Mouse (Mus musculus) erythroblast, adult 5-6 weeks (primary cell): ENCODE measurements around the gene Duox1. TPM values are rescaled to one million over a fixed set of nuclear protein-coding genes. Genes with fewer than 3 reads are reported as not detected.
A peak's percentile ranks its signal among the peaks of the same experiment; 100 is the strongest.

Experiments
- ATAC-seq: replicated peaks from 2 replicates; pipeline ENCODE4 v1.8.0; 2016; ENCODE audit warnings: moderate number of reproducible peaks, mild to moderate bottlenecking, moderate TSS enrichment, inconsistent platforms; ENCODE audit not compliant: poor library complexity, low FRiP score, severe bottlenecking
- total RNA-seq, 2 experiments: library from RNA; stranded (forward) in 1 of 2; stranded (reverse) in 1 of 2; fragments of 150-400 nt in 1 of 2; fragments of 200-764, 138-1000 nt in 1 of 2; gene quantifications; 2 replicates each; pipeline versions ENCODE4 v1.2.3 to v1.2.4; 2015 to 2017; ENCODE audit warnings: low replicate concordance in 2 of 2

Duox1 gene
- total RNA-seq (2015; ENCODE audit: low replicate concordance) (not detected in 2 replicates), total RNA-seq (2017; ENCODE audit: low replicate concordance) (0.14 TPM in 1 of 2 replicates, not detected in the other)

DNA sequence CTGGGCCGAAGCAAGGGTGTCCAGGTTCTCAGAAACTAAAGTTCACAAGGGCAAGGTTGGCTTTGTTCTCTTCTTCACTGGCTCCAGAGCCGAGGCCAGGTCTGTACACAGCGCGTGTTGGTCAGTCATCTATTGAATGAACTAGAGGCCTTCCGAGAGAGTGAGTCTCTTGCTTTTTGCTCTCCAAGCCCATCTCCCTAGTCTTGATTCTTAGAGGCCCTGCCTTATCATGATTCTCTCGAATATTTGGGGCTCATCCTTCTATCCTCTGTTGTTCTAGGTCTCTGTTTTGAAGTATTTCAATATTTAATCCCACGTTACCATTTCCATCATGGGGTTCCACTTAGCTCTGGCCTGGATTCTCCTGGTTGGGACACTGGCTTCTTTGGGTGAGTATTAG is at the start of gene Duox1:
Gene Duox1 (plus strand): TSS at position 301 of the 400 bp plus-strand sequence.
- no peak for ATAC-seq

DNA sequence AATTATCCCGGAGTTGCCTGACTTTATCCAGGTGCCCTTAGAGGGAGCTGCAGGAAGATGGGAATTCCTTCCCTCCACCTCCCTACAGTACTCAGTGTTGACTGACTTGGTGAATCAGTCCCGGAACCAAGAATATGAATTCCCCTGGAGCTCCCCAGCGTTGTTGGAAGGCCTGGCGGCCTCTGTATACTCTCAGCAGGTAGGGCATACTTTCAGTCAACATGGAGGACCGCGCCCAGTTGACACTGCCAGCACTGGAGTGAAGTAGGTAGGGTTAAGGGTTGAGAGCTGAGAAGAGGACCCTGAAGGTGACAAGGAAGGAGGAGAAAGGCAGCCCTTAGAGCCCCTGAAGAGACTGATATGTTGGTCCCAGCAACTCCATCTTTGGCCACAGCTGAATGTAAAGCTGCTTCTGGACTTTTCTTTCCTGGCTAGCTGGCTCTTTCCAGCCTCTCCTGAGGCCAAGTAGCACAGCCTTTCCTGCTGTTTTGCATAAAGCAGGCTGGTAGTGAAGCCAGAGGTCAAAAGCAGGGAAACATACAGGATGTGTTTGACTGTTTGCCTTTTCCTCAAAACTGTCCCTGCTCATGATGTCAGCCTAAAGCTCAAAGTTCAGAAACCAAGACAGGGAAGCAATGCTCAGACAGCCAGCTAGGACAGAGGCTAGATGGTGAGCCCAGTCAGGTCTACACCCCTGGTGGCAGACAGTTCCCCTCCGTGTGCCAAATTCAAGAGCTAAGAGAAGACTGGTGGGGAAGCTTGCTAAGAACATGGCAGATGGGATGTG is 48.9 kb upstream of the Duox1 start:
- no peak for ATAC-seq

DNA sequence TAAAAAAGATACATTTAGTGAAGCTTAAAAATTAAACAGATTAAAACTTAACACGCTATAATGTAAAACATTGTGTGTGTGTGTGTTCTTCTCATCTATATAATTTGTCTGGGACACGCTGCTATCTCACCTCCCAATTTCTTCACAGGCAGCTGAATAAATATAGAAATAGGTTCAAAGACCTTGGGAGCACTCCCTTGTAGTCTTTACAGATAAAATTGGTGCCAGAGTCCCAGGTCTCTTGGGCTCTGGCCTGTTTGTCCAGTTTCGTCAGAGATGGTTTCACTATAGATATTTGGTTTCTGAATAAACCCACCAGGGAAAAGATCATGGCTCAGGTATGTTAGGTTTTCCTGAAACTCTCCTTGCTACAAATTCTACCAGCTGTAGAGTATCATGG is 36.7 kb upstream of the Duox1 start:
- ATAC-seq, result no peak

DNA sequence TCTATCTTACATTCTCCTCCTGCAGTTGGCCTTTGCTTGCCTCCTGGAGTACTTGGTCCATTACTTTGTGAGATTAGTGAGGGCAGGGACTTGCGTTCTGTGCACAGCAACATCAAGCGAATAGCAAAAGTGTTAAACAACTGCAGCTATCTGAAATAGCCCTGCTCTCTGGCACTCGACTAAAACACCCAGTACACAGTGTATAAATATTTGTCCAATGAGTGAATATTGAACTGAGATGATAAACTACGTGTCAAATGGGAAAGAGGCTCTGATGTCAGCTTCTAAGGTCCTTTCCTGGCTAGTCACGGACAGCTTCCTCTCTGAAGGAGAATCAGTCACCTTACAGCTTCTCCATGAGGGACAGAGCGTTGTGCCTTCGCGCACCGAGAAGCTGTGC is 31.4 kb upstream of the Duox1 start:
- ATAC-seq, result no peak

DNA sequence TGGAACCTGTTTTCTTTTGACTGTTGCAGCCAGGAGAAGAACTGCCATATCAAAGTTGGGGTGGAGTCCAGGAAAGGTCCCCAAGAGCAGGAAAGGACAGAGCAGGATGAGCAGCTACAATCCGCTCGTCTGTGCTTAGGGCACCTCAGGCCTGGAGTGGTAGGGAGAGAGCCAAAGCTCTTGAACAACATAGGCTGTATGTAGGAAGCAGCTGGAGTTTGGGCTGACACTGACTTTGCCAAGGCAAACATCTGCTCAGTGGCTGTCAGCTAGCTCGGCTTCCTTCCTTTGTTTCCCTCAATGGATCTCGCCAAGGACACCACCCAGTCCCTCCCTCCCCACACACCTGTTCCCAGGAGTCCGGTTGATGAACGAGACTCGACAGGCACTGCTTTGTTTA is 29.3 kb upstream of the Duox1 start:
- ATAC-seq, result no peak

DNA sequence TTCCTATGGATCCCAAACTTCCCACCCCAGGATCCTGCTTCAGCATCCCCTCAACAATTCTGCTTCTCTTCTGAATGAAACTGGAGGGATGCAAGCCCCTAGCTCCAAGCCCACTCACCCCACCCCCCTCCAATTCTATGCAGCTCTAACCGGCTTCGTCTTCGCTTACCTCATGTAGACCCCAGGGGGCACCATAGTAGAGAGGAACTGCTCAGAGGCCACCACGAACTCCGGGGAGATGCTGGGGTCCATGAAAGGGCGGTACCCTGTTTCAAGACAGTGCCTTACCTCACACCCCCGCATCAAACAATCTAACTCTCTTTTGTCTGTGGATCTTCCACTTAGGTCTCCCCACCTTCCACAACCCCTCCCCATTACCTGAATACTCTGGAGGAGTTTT is 20.6 kb upstream of the Duox1 start:
- no peak for ATAC-seq

DNA sequence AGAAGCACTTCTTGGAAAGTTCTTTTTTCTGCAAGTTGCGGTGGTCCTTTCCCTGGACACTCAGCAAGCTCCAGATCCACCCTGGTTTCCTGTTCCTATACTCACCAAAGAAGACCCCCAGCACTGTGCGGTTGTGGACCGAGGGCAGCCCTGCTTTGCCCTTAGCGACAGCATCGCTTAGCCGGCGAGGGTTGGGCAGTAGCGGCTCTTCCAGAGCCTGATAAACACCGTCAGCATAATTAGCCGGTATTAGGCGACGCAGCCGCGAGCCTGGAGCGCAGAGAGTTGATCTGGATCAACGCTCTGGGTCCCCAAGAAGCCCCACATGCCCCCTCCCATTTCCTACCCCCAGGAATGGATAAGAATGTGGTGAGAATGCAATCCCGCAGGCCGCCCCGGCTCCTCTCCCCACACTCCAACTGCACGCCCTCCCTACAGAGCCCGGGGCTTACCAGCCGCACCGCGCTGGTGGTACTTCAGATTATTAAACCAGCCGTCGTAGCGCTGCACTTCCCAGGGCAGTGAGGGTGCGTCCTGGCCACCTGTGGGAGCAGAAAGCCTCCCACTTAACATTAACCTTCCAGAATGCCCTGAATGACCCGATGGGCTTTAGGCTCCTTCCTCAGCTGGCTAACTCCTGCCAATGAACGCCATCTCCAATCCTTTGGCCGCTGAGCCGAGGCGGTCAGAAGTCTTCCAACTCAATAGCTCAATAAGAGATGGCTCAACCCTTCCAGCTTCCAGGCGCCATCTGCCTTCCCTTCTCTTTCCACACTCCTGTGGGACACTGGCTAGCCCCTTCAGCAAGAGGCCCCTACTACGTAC is 18.0 kb upstream of the Duox1 start:
- no peak for ATAC-seq

DNA sequence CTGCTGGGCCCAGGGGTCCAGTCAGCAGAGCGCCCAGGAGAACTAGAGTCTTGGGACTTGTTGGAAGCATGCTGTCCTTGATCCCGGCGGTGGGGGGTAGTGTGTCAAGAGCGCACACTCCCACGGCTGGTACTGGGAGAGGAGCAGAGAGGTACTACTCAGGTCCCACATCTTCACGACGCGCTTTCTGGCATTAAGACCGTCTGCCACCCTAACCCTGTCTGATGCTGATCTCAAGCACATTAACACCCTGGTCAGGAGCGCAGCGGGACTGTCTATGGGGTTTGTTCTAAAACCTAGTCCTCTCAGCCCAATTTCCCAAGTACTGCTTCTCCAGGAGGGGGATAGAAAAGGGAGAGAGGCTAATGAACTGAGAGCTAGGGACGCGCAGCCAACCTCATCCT is 17.4 kb upstream of the Duox1 start, which contains the start of gene Duox2:
Gene Duox2 (minus strand): TSS at position 354 of the 404 bp plus-strand sequence.
- no peak for ATAC-seq

DNA sequence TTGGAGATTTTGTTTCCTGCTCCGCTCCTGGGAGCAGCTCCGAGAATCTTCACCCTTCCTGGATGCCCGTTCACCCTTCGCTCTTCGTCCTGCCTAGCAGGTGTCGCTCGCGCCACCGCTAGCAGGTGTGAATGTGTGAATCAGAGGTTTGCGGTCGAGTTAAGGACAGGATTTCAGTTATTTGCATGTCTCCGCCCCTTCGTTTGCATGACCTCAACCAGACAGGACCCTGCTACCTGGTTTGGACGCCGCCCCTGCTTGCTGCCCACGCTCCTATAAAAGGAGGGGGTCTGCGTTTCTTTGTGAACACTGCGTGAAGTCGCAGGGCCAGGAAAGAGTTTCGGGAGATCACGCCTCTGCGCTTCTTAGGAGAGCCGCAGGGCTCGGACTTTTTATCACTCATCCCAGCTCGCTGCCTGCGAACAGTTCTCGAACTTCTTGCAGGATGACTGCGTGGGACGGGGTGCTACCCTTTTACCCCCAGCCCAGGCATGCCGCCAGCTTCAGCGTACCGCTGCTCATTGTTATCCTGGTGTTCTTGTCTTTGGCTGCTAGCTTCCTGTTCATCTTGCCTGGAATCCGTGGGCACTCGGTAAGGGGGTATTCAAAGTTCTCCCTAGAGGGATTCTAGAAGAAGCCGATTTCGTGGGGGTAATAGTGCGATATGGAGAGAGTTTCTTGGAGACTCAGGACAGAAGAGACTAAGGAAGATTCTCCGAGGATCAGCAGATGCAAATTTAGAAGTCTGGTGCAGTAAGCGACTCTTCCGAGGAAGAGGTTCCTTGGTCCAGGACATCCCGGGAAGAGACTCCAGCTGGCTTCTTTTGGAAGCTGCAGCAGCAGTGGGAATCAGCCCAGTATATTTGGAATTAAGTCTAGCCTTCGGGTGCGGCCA is 16.6 kb upstream of the Duox1 start, which contains the start of gene Duoxa2:
Gene Duoxa2 (plus strand): TSS at position 305 of the 895 bp plus-strand sequence.
- no peak for ATAC-seq

DNA sequence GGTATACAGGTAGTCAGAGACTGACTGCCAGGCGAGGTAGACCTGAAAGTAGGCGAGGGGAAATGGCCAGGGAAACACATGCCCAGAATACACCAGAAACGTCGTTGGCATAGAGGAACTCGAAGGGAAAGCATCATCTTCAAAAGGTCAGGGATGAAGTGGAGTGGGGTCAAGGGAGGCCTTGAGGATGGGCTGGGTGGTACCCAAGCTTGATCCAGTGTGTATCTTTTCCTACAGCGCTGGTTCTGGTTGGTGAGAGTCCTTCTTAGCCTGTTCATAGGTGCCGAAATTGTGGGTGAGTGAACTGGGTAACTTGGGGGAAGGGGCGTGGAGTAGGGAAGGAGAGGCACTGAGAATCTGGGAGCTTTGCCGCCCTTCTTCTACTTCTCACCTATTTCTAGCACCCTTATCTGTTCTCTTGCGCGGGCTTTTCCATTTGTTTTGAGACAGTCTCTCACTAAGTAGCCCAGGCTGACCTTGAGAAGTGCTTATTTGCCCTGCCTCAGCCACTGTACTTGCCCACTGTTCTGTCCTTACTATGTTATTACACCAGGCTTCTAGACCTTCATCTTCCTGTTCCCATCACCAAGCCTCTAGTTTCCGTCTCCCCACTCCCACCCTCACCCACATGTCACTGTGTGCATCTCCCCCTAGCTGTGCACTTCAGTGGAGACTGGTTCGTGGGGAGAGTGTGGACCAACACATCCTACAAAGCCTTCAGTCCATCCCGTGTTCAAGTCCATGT is 15.4 kb upstream of the Duox1 start:
- ATAC-seq, result no peak

DNA sequence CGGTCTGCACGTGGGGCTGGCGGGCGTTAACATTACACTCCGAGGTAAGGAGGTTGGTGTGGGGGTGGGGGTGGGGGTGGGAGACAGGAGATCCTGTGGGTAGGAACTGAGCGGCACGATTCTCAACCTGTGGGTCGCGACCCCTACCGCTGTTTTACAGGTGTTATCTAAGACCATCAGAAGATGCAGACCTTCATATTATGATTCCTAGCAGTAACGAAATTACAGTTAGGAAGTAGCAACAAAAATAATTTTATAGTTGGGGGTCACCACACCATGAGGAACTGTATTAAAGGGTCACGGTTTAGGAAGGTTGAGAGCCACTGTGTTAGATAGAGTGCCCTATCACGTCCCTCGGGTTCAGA is 14.8 kb upstream of the Duox1 start:
- ATAC-seq, result no peak

DNA sequence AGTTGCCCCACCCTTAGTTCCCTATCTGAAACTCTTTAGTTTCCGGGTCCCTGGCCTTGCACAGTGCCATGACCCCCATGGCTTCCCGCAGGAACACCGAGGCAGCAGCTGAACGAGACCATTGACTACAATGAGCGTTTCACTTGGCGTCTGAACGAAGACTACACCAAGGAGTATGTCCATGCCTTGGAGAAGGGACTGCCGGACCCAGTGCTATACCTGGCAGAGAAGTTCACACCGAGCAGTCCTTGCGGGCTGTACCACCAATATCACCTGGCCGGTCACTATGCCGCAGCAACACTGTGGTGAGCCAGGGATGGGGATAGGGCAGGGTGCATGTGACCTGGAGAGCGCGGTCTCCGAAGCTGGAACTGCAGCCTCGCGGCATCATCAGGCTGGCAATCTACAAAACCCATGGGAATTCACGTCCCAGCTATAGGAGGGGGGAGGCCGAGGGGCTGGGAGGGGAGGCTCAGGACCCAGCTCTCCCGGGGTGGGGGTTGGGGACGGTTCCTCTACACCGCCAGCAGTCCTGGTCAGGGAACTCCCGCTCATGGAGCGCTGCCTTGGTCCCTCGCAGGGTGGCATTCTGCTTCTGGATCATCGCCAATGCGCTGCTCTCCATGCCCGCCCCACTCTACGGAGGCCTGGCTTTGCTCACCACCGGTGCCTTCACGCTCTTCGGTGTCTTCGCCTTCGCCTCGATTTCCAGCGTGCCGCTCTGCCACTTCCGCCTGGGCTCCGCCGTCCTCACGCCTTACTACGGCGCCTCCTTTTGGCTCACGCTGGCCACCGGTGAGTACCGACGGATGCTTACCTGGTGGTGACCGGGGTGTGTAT is 14.2 kb upstream of the Duox1 start:
- ATAC-seq, result no peak

DNA sequence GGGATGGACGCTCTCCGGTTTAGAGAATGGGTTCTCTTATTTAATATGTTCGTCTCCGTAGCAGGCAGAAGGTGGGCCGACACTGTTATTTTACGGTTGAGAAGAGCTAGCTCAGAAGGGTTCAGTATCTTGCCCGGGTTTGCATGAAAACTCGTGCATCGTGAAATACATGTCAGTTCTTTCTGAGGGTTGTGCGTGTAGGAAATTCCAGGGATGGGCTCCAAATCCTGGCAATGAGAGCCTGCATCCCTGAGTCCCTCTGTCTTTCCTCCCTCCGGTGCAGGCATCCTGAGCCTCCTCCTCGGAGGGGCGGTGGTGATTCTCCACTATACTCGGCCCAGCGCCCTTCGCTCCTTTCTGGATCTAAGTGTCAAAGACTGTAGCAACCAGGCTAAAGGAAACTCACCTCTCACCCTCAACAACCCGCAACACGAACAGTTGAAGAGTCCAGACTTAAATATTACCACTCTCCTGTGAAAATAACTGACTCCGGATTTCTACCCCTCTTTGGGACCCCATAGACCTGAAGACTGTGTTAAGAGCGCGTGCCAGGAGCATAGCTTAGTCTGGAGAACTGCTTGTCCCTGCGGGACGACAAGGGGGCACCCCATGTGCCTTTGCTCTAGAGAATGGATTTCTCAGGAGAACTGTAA is 13.4 kb upstream of the Duox1 start:
- no peak for ATAC-seq

DNA sequence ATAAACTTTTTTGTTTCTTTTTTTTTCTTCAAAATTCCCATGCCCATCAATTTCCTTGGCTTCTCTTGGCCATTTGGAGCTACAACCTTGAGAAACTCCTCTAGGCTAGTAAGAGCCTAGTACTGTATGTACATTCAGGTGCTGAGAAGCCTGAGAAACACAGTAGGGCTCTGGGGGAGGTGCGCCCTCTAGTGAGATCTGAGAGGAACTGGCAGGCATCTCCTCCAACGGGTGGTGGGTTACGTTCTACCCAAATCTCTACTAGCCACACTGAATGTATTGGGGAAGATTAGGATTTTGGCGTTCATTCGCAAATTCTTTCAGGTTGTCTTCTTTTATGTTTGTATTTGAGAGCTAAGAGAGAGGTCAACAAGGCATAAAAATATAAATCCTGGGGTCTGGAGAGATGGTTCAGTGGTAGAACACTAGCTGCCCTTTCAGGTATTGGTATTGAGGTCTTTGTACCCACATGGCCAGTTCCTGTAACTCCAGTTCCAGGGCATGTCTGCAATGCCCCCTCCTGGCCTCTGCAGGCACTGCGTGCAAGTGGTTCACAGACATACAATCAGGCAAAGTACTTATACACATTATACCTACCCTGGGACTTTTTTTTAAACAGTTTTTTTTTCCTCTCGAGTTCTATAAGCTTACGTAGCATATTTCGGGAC is 12.8 kb upstream of the Duox1 start:
- ATAC-seq, result peak; percentile 79

DNA sequence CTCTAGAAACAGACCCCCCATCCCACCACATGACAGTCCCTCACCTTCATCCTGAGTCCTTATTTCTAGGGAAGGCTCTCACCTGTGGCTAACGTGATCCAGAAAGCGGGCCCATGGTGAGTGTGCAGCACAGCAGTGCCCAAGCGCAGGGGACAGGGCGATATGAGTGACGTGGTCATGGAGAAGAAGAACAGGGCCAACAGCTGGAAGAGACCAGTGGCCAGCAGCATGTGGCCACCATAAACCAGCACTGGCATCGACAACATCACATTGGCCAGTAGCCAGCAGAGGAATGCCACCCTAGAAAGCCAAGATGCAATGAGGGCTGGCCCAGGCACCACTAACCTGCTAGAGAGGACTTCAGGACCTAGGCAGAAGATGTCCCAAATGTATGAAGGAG is 10.9 kb upstream of the Duox1 start:
- no peak for ATAC-seq

DNA sequence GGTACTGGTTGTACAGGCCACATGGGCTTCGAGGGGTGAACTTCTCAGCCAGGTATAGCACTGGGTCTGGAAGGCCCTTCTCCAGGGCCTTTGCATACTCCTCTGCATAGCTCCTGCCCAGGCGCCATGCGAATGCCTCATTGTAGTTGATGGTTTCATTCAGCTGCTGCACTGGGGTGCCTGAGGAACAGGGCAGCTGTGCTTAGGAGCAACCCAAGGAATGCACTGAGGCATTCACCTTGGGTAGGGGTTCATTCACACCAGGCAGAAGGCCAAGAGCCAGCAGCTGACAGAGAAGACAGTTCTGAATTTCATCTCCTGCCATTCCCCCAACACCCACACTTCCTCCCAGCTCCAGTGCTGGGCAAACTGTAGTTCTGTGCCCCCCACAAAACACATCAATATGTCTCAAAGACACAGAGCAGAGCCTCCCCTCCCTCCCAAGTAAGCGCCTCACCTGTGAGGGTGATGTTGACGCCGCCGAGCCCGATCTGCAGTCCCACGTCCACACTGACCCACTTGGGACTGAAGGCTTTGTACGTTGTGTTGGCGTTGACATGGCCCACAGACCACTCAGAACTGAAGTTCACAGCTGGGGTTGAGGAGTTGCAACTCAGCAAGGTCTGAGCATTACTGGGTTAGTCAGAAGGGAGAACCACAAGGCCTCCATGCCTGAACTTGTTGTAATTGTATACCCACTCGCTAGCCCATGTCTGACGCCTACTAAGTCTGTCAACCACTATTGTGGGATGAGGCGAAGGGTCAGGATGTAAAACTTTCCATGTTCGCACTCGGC is 10.2 kb upstream of the Duox1 start:
- ATAC-seq, result no peak

DNA sequence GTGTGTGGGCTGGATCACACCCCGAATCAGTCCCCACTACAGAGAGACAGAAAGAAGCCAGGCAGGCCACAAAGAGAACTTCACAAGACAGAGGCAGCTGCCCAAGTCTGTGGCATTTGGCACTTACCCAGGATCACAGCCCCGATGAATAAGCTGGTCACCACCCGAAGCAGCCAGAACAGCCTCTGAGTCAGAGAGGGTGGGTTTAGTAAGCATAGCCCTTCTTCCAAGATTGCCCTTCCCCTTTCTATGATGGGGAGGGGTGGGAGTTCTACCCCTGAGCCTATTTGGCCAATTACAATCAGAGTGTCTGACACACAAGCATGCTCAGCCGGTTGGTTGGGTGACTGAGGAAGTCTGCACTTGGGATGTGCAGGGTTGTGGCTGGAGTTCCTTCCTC is 9.3 kb upstream of the Duox1 start:
- ATAC-seq, result no peak
